In genomic region chr11:96924861-96925260, GRCm38 (mm10) we compare ENCODE assay signal across 19 mouse cellular contexts. TPM values are rescaled to one million over a fixed set of nuclear protein-coding genes. Genes with fewer than 3 reads are reported as not detected.
DNase-seq lines count a peak whose midpoint lies in the region; ATAC-seq and TF ChIP-seq lines count a peak whose summit lies in the region.
"Had no signal": no experiment of that assay in that cellular context is flagged by ENCODE, and none has a peak within 500 bp of the region (broad histone marks: within the 10 kb centered on the region; RNA-seq: fewer than 3 reads in every experiment).

No protein-coding gene starts in this region.

- H3K4me2 ChIP-seq in liver, postnatal 0 days (ENCODE audit: low read depth, low read length), result no peak overlapping the region; the same call in 1 of the 2 replicates
- H3K4me2 ChIP-seq in hindbrain, embryonic 13.5 days, result no peak overlapping the region
- H3K4me2 ChIP-seq: hindbrain, embryonic 15.5 days; midbrain, embryonic 12.5 days had no signal

- no peak for TF ChIP-seq EP300 in liver, postnatal 0 days (IDR thresholded peaks at IDR 0.05; ENCODE audit: low read depth)

- 45% methylated on average over 11 of the region's 11 CpGs for WGBS in liver, postnatal 0 days (ENCODE audit: insufficient replicate concordance)
- WGBS in hindbrain, embryonic 13.5 days, result 87% methylated on average over 11 of the region's 11 CpGs

- H3K27ac ChIP-seq in liver, postnatal 0 days (ENCODE audit: low read depth), result peak overlapping the region; percentile 88
- H3K27ac ChIP-seq in hindbrain, embryonic 13.5 days, result no peak overlapping the region
- H3K27ac ChIP-seq: embryonic facial prominence, embryonic 10.5 days; hindbrain, embryonic 15.5 days; midbrain, embryonic 12.5 days had no signal

- no peak for TF ChIP-seq CTCF in liver, postnatal 0 days (IDR thresholded peaks at IDR 0.05; ENCODE audit: low read depth)

- no peaks in the 10 kb centered on the region for H3K27me3 ChIP-seq in liver, postnatal 0 days (ENCODE audit: insufficient read depth, low read length)
- H3K27me3 ChIP-seq in hindbrain, embryonic 13.5 days, result peaks cover 27% of the 10 kb centered on the region

- H3K4me3 ChIP-seq in liver, postnatal 0 days (ENCODE audit: low read depth, low read length), result no peak overlapping the region
- no peak overlapping the region for H3K4me3 ChIP-seq in hindbrain, embryonic 13.5 days
- H3K4me3 ChIP-seq: embryonic facial prominence, embryonic 10.5 days; hindbrain, embryonic 15.5 days; midbrain, embryonic 12.5 days had no signal

- H3K36me3 ChIP-seq in liver, postnatal 0 days (replicated peaks; ENCODE audit: insufficient read depth, low read length), result no peaks in the 10 kb centered on the region
- H3K36me3 ChIP-seq in hindbrain, embryonic 13.5 days, result no peaks in the 10 kb centered on the region
- H3K36me3 ChIP-seq: embryonic facial prominence, embryonic 10.5 days; hindbrain, embryonic 15.5 days; midbrain, embryonic 12.5 days had no signal

- DNase-seq in lung, postnatal 36 days, result peak; percentile 21
- DNase-seq in lung, adult 18-20 months, result no peak
- DNase-seq in liver, postnatal 0 days, result no peak
- peak; percentile 33 to 51 for DNase-seq in natural killer cell, adult 2 months (ENCODE audit: low spot score in 2 of 2)
- DNase-seq in adrenal gland, adult 2 months, result no peak
- DNase-seq in kidney, postnatal 25 days, result no peak
- DNase-seq: B cell, adult 2 months; cerebellum, postnatal 25 days; gastrocnemius, postnatal 14 days; heart, postnatal 10 days; kidney, postnatal 4 days; thymus, postnatal 25 days had no signal

- peaks cover 25% of the 10 kb centered on the region for H3K4me1 ChIP-seq in liver, postnatal 0 days (ENCODE audit: insufficient read depth)
- 0 out of 2 replicates have a peak, but pooled peaks cover 5% of the 10 kb centered on the region for H3K4me1 ChIP-seq in hindbrain, embryonic 13.5 days (replicated peaks)
- H3K4me1 ChIP-seq: hindbrain, embryonic 15.5 days had no signal

- peak; percentile 16; the same call in 1 of the 2 replicates for ATAC-seq in erythroid progenitor cell, adult 5-6 weeks (replicated peaks; ENCODE audit: low FRiP score, poor library complexity, severe bottlenecking)
- no peak for ATAC-seq in liver, postnatal 0 days
- ATAC-seq in hindbrain, embryonic 13.5 days (ENCODE audit: low FRiP score), result no peak

- no peaks in the 10 kb centered on the region for H3K9me3 ChIP-seq in liver, postnatal 0 days (ENCODE audit: low read length)
- no peaks in the 10 kb centered on the region for H3K9me3 ChIP-seq in hindbrain, embryonic 13.5 days
- H3K9me3 ChIP-seq: embryonic facial prominence, embryonic 10.5 days; hindbrain, embryonic 15.5 days; midbrain, embryonic 12.5 days had no signal

- no peak overlapping the region; the same call in 1 of the 2 replicates for H3K9ac ChIP-seq in liver, postnatal 0 days (replicated peaks)
- no peak overlapping the region for H3K9ac ChIP-seq in hindbrain, embryonic 13.5 days
- H3K9ac ChIP-seq: hindbrain, embryonic 15.5 days; midbrain, embryonic 12.5 days had no signal

RNA-seq across cellular contexts. Expression of gene Prr15l, which starts 3.0 kb away (rescaled TPM):
- not detected in 2 replicates for total RNA-seq in erythroid progenitor cell, adult 5-6 weeks (2015; ENCODE audit: low replicate concordance)
- total RNA-seq in erythroid progenitor cell, adult 5-6 weeks (2017; ENCODE audit: low replicate concordance), result 0.26 TPM in 1 of 2 replicates, not detected in the other
- 10.1 and 13.9 TPM in 2 replicates for polyA plus RNA-seq in liver, postnatal 0 days (2015; fragmentation: Nextera tagmentation; extraction: Ambion mirVana)
- under 1 TPM; 0.52 to 0.66 TPM for total RNA-seq in adrenal gland, adult 2 months (2021)
- not detected in 2 replicates for polyA plus RNA-seq in adrenal gland, adult 2 months (2012; rRNA removed)
- 0.29 and 0.43 TPM in 2 replicates for polyA plus RNA-seq in hindbrain, embryonic 13.5 days (2015; fragmentation: Nextera tagmentation; extraction: Ambion mirVana)
- total RNA-seq: gastrocnemius, postnatal 14 days; layer of hippocampus, postnatal 25 days; left cerebral cortex, postnatal 36 days had no signal

RNA-seq across cellular contexts. Expression of gene Cdk5rap3, which starts 8.6 kb away (rescaled TPM):
- 7.9 and 9.6 TPM in 2 replicates for total RNA-seq in erythroid progenitor cell, adult 5-6 weeks (2015; ENCODE audit: low replicate concordance)
- total RNA-seq in erythroid progenitor cell, adult 5-6 weeks (2017; ENCODE audit: low replicate concordance), result 21.6 and 25.2 TPM in 2 replicates
- 38.3 and 38.4 TPM in 2 replicates for polyA plus RNA-seq in liver, postnatal 0 days (2015; fragmentation: Nextera tagmentation; extraction: Ambion mirVana)
- total RNA-seq in adrenal gland, adult 2 months (2021), result 10 to 100 TPM; 39.8 to 52.9 TPM
- 32.8 and 35.4 TPM in 2 replicates for polyA plus RNA-seq in adrenal gland, adult 2 months (2012; rRNA removed)
- 92.9 and 100 TPM in 2 replicates for polyA plus RNA-seq in hindbrain, embryonic 13.5 days (2015; fragmentation: Nextera tagmentation; extraction: Ambion mirVana)

RNA-seq across cellular contexts. Expression of gene Pnpo, which starts 18.9 kb away (rescaled TPM):
- 57.0 and 70.6 TPM in 2 replicates for total RNA-seq in erythroid progenitor cell, adult 5-6 weeks (2015; ENCODE audit: low replicate concordance)
- total RNA-seq in erythroid progenitor cell, adult 5-6 weeks (2017; ENCODE audit: low replicate concordance), result 74.7 and 92.1 TPM in 2 replicates
- polyA plus RNA-seq in liver, postnatal 0 days (2015; fragmentation: Nextera tagmentation; extraction: Ambion mirVana), result 271 and 273 TPM in 2 replicates
- 10 to 100 TPM; 29.3 to 37.4 TPM for total RNA-seq in adrenal gland, adult 2 months (2021)
- polyA plus RNA-seq in adrenal gland, adult 2 months (2012; rRNA removed), result 43.0 and 52.9 TPM in 2 replicates
- polyA plus RNA-seq in hindbrain, embryonic 13.5 days (2015; fragmentation: Nextera tagmentation; extraction: Ambion mirVana), result 20.5 and 22.6 TPM in 2 replicates

RNA-seq across cellular contexts. Expression of gene Sp2, which starts 57.9 kb away (rescaled TPM):
- total RNA-seq in erythroid progenitor cell, adult 5-6 weeks (2015; ENCODE audit: low replicate concordance), result 52.4 and 62.0 TPM in 2 replicates
- 13.1 and 27.8 TPM in 2 replicates for total RNA-seq in erythroid progenitor cell, adult 5-6 weeks (2017; ENCODE audit: low replicate concordance)
- polyA plus RNA-seq in liver, postnatal 0 days (2015; fragmentation: Nextera tagmentation; extraction: Ambion mirVana), result 6.8 and 7.1 TPM in 2 replicates
- 10 to 100 TPM; 15.4 to 18.6 TPM for total RNA-seq in adrenal gland, adult 2 months (2021)
- 15.2 and 19.3 TPM in 2 replicates for polyA plus RNA-seq in adrenal gland, adult 2 months (2012; rRNA removed)
- 15.9 and 17.2 TPM in 2 replicates for polyA plus RNA-seq in hindbrain, embryonic 13.5 days (2015; fragmentation: Nextera tagmentation; extraction: Ambion mirVana)

Comparison
In these comparisons a context has a peak if more than half of its experiments do, and no peak if none do; other contexts are left out.
1. DNase-seq: peak in lung, postnatal 36 days (single experiment) and natural killer cell, adult 2 months (2 of 2); none in lung, adult 18-20 months (0 of 2), liver, postnatal 0 days (single experiment), adrenal gland, adult 2 months (single experiment) and kidney, postnatal 25 days (0 of 2).